Mouse (Mus musculus) adipocyte (in vitro differentiated cells): Measurements from ENCODE around the gene Muc3.
"Not testable (repeated sequence)": the region's sequence is repeated elsewhere in the genome, so short reads cannot be mapped to it uniquely, and the experiment has no call there.

Source experiments
- DNase-seq: peaks from one replicate; pipeline ENCODE4 v3.0.0-alpha.2; 2016; ENCODE audit warnings: low spot score

Gene Muc3

GRCm38 (mm10) chr5:137149272-137149882 is at the start of gene Muc3:
Muc3 (minus strand) TSS chr5:137149322.
- DNase-seq: not testable (repeated sequence)

- no peak for DNase-seq
These were observed 45.5 kb upstream of the Muc3 start for GRCm38 (mm10) chr5:137194488-137195120.

- DNase-seq: no peak
These were observed 44.3 kb upstream of the Muc3 start for GRCm38 (mm10) chr5:137193279-137193952.

DNA sequence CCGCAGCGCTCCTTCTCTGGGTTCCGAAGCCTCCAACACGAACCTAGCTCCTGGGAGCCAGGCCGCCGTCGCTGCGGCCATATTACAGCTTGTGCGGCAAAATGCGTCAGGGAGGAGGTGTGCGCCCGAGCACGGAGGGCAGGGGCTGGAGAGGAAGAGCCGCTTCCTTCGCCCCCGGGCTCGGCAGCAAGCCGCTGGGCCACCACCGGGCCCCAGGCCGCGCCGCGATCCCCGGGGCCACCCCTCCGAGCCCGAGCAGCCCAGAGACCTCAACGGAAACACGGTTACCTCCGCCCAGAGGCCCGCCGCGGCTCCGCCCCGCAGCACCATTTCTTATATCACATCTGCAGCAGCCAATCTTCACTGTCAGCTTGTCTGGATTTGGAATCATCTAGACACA is 40.2 kb upstream of the Muc3 start:
- no peak for DNase-seq

- no peak for DNase-seq
These were observed 36.2 kb upstream of the Muc3 start for GRCm38 (mm10) chr5:137185362-137185761.

DNA sequence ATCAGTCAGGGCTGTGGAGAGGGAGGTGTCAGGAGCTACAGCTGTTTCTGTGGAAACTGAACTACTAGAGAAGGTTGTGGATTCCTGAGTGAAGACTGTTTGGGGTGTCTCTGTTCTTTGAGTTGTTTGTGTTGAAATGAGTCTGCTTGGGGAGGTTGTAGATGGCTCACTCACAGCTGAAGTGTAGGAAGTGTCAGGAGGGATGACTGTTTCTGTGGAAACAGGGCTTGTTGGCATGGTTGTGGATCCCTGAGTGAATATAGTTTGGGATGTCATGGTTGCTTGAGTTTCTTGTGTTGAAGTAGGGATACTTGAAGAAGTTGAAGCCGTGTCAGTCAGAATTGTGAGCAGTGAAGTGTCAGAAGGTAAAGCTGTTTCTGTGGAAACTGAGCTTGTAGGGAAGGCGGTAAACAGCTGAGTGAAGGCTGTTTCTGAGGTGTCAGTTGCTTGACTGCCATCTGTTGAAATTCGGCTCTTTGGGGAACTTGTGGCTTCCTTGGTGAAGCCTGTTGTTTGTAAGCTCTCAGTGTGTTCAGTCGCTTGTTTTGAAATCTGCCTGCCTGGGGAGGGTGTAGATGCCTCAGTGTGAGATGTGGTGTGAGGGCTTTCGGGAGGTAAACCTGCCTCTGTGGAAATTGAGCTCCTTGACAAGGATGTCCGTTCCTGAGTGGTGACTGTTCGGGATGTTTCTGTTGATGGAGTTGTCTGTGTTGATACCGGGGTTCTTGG is 30.7 kb upstream of the Muc3 start:
- no peak for DNase-seq

DNA sequence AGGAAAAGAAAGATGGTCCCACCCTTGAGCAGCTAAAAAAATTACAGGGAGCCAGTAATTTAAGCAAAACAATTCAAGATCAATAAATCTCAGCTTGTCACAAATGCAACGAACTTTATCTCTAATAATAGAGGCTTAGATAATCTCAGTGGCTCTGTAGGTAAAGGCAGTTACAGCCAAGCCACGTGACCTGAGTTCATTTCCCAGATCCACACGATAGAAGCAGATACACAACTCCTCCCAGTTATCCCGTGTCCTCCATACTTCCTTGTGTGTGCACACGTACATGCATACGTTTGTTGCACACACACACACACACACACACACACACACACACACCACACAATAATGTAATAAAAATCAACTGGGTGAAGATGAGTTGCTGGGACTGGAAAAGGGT is 24.8 kb upstream of the Muc3 start:
- no peak for DNase-seq

DNA sequence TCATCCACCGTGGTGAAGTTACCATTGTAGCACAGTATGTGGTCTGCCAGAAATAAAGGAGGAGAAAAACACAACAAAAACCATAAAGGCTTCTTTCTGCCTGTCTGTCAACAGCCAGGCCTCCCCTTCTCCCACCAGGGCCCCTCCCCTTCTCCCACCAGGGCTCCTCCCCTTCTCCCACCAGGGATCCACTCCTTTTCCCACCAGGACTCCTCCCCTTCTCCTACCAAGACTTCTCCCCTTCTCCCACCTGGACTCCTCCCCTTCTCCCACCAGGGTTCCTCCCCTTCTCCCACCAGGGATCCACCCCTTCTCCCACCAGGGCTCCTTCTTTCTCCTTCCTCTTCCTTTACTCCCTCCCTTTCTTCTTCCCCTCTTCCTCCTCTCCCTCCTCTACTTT is 23.5 kb upstream of the Muc3 start:
- DNase-seq: no peak

- no peak for DNase-seq
These were observed 22.4 kb upstream of the Muc3 start for GRCm38 (mm10) chr5:137171478-137171877.

DNA sequence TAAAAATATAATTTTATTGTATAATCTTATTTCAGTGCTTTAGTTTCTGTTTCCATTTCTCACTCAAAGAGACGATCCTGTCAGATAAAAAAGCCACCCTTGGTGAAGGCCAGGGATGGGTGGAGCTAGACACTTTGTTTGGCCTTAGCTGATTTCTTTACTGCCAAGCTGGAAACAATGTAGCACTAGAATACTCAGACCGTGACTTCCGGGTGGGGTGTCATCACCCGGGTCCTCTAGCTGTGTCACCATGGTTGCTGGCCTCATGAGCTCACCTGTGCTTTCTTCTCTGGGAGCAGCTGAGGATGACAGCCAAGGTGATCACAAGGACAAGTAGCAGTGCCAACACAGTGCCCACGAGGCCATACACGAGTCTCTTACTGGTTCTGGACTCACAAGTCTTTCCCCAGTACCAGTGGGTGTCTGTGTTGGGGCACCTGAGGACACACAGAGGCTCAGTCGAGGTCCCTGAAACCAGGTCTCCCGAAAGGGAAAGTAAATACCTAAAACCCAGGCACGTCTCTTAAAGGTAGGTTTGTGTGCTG is 21.8 kb upstream of the Muc3 start:
- DNase-seq: no peak

- no peak for DNase-seq
These were observed 18.4 kb upstream of the Muc3 start for GRCm38 (mm10) chr5:137167539-137167938.

DNA sequence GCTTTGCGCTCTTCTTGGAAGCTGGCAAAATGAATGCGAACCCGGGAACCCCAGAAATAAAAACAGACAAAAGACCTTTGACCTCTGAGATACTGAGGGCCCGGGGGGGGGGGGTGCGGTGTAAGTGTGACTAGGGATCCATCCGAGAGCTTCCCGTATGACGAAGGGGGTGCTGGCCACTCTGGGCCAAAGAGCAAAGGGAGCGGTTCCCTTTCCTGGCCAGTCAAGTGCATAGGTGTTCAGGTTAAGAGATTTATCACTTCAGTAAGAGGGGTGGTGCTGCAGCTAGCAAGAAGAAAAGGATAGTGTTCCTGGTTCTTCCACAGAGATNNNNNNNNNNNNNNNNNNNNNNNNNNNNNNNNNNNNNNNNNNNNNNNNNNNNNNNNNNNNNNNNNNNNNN is 16.9 kb upstream of the Muc3 start:
- DNase-seq: no peak

- no peak for DNase-seq
These were observed 12.7 kb upstream of the Muc3 start for GRCm38 (mm10) chr5:137161853-137162252.

DNA sequence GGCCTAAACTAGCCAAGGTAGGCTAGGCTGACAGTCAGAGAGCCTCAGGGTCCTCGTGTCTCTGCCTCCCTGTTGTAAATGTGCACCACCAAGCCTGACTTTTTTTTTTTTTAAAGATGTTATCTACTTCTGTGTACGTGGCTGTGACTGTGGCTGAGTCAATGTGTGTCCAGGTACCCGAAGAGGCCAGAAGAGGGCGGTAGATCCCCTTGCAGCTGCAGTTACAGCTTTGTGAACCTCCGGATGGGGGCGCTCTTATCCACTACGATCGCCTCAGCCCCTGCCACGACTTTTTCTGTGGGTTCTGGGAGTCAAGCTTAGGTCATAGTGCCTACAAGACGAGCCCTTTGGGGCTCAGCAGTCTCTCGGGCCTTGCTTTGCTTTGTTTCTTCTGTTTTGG is 10.3 kb upstream of the Muc3 start:
- no peak for DNase-seq

DNA sequence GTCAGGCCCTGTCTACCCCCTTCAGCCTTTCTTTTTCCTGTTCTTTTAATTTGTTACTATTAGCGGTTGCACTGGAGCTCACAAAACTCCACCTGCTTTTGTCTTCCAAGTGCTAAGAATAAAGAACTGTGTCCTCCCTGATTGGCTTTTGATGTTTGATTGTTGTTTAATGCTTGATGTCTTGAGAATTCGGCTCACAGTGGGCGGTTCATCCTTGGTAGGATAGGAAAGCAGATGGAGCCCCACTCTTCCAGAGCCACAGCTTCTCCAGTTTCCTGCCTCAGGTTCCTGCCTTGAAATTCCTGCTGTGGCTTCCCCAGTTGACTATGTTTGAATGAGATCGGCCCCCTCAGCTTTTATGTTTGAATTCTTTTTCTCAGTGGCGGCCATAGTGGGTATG is 4.2 kb upstream of the Muc3 start:
- no peak for DNase-seq

- DNase-seq: no peak
These were observed 3.5 kb upstream of the Muc3 start for GRCm38 (mm10) chr5:137152623-137153022.

GRCm38 (mm10) chr5:137140836-137141235 is 8.3 kb downstream of the Muc3 start:
- no peak for DNase-seq

- no peak for DNase-seq
These were observed 10.1 kb downstream of the Muc3 start for GRCm38 (mm10) chr5:137138977-137139376.

- peak; percentile 40 for DNase-seq
These were observed 14.2 kb downstream of the Muc3 start for GRCm38 (mm10) chr5:137134959-137135358.

DNA sequence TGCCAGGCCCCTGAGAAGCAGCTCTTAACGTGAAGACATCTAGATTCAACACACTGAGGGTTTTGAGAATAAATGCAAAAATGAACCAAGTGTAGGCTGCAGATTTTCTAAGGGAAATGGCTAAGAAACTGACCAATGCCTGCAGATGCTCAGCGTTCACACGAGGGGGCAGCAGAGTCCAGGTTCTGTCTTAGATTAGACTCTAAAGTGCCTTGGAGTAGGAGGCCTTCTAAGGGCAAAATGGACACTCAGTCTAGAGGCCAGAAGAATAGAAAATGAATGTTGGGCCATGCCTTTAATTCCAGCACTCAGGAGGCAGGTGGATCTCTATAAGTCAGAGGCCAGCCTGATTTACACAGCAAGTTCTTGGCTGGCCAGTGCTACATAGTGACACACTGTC is 17.6 kb downstream of the Muc3 start:
- DNase-seq: peak; percentile 87

DNA sequence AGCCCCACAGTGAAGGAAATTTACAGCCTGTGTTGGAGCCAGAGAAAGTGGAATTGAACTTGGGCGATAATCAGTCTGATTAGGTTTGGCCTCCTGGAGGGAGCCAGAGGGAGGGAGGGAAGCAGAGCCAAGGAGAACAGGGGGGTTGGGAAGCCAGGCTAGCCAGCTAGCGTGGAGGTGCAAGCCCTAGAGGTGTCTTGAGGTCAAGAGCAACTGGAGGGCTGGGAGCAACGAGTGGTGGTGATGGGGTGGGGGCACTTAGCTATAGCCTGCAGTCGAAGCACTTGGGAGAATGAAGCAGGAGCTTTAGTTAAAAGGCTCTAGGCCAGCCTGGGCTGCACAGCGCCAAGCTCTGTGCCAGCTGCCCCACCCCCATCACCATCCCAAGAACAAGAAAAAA is 19.8 kb downstream of the Muc3 start:
- no peak for DNase-seq

DNA sequence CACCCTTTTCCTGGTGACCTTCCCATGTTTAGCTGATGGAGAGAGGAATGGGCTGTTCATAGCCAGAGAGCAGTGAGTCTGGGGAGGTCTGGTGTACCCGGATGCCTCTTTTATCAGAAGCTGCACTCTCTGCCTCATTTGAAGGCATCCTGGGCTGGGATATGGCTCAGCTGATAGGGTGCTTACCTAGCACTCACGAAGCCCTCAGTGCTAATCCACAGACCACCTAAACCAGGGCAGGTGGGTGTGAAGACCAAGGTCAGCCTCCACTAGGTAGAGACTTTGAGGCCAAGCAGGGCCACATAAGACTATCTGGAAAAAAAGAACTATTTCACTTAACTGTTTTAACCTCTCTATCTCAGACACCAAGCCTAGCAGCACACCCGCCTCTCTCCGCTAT is 25.6 kb downstream of the Muc3 start:
- DNase-seq: no peak
